Mouse (Mus musculus) lung, adult 18-20 months (tissue): ENCODE results near the gene Acacb.

Source experiments
- DNase-seq, 2 experiments: peaks; one replicate each; pipeline ENCODE4 v3.0.0; 2022; ENCODE audit warnings: mixed read lengths in 2 of 2

Gene Acacb

GRCm38 (mm10) chr5:114137481-114138276 is 8.7 kb upstream of the Acacb start:
- DNase-seq = no peak

- peak; percentile 31 to 44 for DNase-seq
Measured at GRCm38 (mm10) chr5:114138277-114139164, 7.8 kb upstream of the Acacb start.

GRCm38 (mm10) chr5:114139175-114139574 is 7.2 kb upstream of the Acacb start:
- DNase-seq = peak; percentile 88 to 92

- no peak for DNase-seq
Measured at GRCm38 (mm10) chr5:114147043-114147972, 973 bp downstream of the Acacb start.

- DNase-seq = no peak
Measured at GRCm38 (mm10) chr5:114152359-114153092, 6.2 kb downstream of the Acacb start.

GRCm38 (mm10) chr5:114153490-114153889 is 7.2 kb downstream of the Acacb start:
- no peak for DNase-seq

GRCm38 (mm10) chr5:114154765-114155164 is 8.4 kb downstream of the Acacb start:
- no peak for DNase-seq

- DNase-seq = peak; percentile 81 to 86
Measured at GRCm38 (mm10) chr5:114155168-114155933, 9.0 kb downstream of the Acacb start.

- DNase-seq = no peak
Measured at GRCm38 (mm10) chr5:114157236-114157635, 10.9 kb downstream of the Acacb start.

GRCm38 (mm10) chr5:114161424-114161823 is 15.1 kb downstream of the Acacb start:
- DNase-seq = no peak

- no peak for DNase-seq
Measured at GRCm38 (mm10) chr5:114162106-114162815, 15.9 kb downstream of the Acacb start.

- no peak for DNase-seq
Measured at GRCm38 (mm10) chr5:114163117-114163696, 16.9 kb downstream of the Acacb start.

- no peak for DNase-seq
Measured at GRCm38 (mm10) chr5:114170345-114170744, 24.0 kb downstream of the Acacb start.

GRCm38 (mm10) chr5:114172936-114173335 is 26.6 kb downstream of the Acacb start:
- DNase-seq = no peak

- DNase-seq = no peak
Measured at GRCm38 (mm10) chr5:114173458-114173857, 27.1 kb downstream of the Acacb start.

GRCm38 (mm10) chr5:114173877-114174581 is 27.7 kb downstream of the Acacb start:
- no peak for DNase-seq

GRCm38 (mm10) chr5:114174639-114175038 is 28.3 kb downstream of the Acacb start:
- DNase-seq = peak; percentile 27 to 51

- DNase-seq = peak; percentile 97 to 98
Measured at GRCm38 (mm10) chr5:114175596-114176171, 29.3 kb downstream of the Acacb start.
